Mouse (Mus musculus) embryonic stem cell, embryonic (primary cell): ENCODE measurements at regions not wholly inside any gene's neighbourhood (a gene's known extent, or its start where the extent isn't known, plus 50 kb on each side); places are given as distances from the start of the nearest gene placed in this dataset.

Experiments used
- CTCF ChIA-PET, 4 experiments: fragments of 300-600 bp in 2 of 4; fragments of 350-600 bp in 2 of 4; sonication (Branson Sonifier 250); formaldehyde crosslinking; loops; one replicate each; lab custom pipeline; 2022; ENCODE audit warnings: inconsistent platforms in 2 of 4; lab: Charles Lee
- POLR2A ChIA-PET, 4 experiments: fragments of 300-600 bp in 2 of 4; fragments of 350-600 bp in 2 of 4; sonication (Branson Sonifier 250); formaldehyde crosslinking; loops; one replicate each; lab custom pipeline; 2022; ENCODE audit warnings: antibody characterized with exemption in 4 of 4, inconsistent platforms in 1 of 4; lab: Charles Lee

- CTCF ChIA-PET, result no interaction called here
Observed at GRCm38 (mm10) chr8:56202342-56202741, 92.0 kb upstream of the Hpgd start.

GRCm38 (mm10) chr8:56211922-56212635 lies 82.3 kb upstream of the Hpgd start:
- ChIA-PET CTCF (interaction anchor here in 1 of 4 experiments (0.5 kb wide), 1 partner anchor 787 kb away, joined by 3 read pairs; no protein-coding TSS in a partner anchor), POLR2A (no interaction called here)

More at GRCm38 (mm10) chr8:56202342-56202741, 92.0 kb upstream of the Hpgd start:
- POLR2A ChIA-PET, result no interaction called here

GRCm38 (mm10) chr8:56218837-56219236 lies 75.5 kb upstream of the Hpgd start:
- POLR2A ChIA-PET, result interaction anchor here (0.6 to 1.7 kb wide), 7 partner anchors 25 to 1134 kb away, joined by 3 to 17 read pairs (median 5); no protein-coding TSS in a partner anchor
- CTCF ChIA-PET, result no interaction called here

- POLR2A ChIA-PET, result interaction anchor here (0.6 to 1.7 kb wide), 7 partner anchors 24 to 1134 kb away, joined by 3 to 17 read pairs (median 5); no protein-coding TSS in a partner anchor
- CTCF ChIA-PET, result no interaction called here
Observed at GRCm38 (mm10) chr8:56219391-56219790, 75.0 kb upstream of the Hpgd start.

- ChIA-PET POLR2A (interaction anchor here in 1 of 4 experiments (1.9 kb wide), 1 partner anchor 29 kb away, joined by 6 read pairs; no protein-coding TSS in a partner anchor), CTCF (no interaction called here)
Observed at GRCm38 (mm10) chr8:56223010-56223409, 71.4 kb upstream of the Hpgd start.

GRCm38 (mm10) chr8:56230645-56231330 lies 63.6 kb upstream of the Hpgd start:
- ChIA-PET CTCF (no interaction called here), POLR2A (interaction anchor here in 1 of 4 experiments (1.0 kb wide), 2 partner anchors 12 to 64 kb away, joined by 4 read pairs; no protein-coding TSS in a partner anchor)

- POLR2A ChIA-PET, result no interaction called here
Observed at GRCm38 (mm10) chr8:56231930-56232329, 62.5 kb upstream of the Hpgd start.

GRCm38 (mm10) chr8:56232552-56232951 lies 61.8 kb upstream of the Hpgd start:
- POLR2A ChIA-PET, result no interaction called here
- CTCF ChIA-PET, result no interaction called here

More at GRCm38 (mm10) chr8:56231930-56232329, 62.5 kb upstream of the Hpgd start:
- CTCF ChIA-PET, result no interaction called here

GRCm38 (mm10) chr8:56233816-56234215 lies 60.6 kb upstream of the Hpgd start:
- CTCF ChIA-PET, result no interaction called here
- POLR2A ChIA-PET, result interaction anchor here in 1 of 4 experiments (1.0 kb wide), 1 partner anchor 19 kb away, joined by 3 read pairs; no protein-coding TSS in a partner anchor

GRCm38 (mm10) chr8:56234238-56234637 lies 60.1 kb upstream of the Hpgd start:
- ChIA-PET CTCF (no interaction called here), POLR2A (interaction anchor here in 1 of 4 experiments (1.0 kb wide), 1 partner anchor 18 kb away, joined by 3 read pairs; no protein-coding TSS in a partner anchor)

GRCm38 (mm10) chr8:56243330-56243729 lies 51.1 kb upstream of the Hpgd start:
- POLR2A ChIA-PET, result interaction anchor here in 3 of 4 experiments (0.7 to 2.7 kb wide), 5 partner anchors 9 to 24 kb away, joined by 3 to 19 read pairs (median 4); no protein-coding TSS in a partner anchor
- CTCF ChIA-PET, result no interaction called here
